Mouse (Mus musculus) embryonic facial prominence, embryonic 12.5 days (tissue): ENCODE data around the gene Bsph2. TPM values are rescaled to one million over a fixed set of nuclear protein-coding genes. Genes with fewer than 3 reads are reported as not detected.

Experiments used
- ATAC-seq: fragments of 200-750 bp; cut with Nextera tagmentation; 2 replicates; pipeline ENCODE4 v1.8.0; 2017; ENCODE audit not compliant: insufficient number of reproducible peaks, insufficient read depth, low FRiP score, low TSS enrichment
- H3K27ac ChIP-seq: fragments of 300-500 bp; sonication (generic); 2 replicates; pipeline ENCODE4 v1.5.1; 2016; ENCODE audit warnings: mild to moderate bottlenecking
- H3K27me3 ChIP-seq: fragments of 300-500 bp; sonication (generic); 2 replicates; pipeline ENCODE4 v1.6.1; 2016; ENCODE audit warnings: mild to moderate bottlenecking, moderate library complexity
- H3K36me3 ChIP-seq: fragments of 300-500 bp; sonication (generic); 2 replicates; pipeline ENCODE4 v1.6.1; 2016; ENCODE audit warnings: mild to moderate bottlenecking
- H3K4me1 ChIP-seq: fragments of 300-500 bp; sonication (generic); 2 replicates; pipeline ENCODE4 v1.6.1; 2016
- H3K4me2 ChIP-seq: fragments of 300-500 bp; sonication (generic); replicated peaks from 2 replicates; pipeline ENCODE4 v1.6.1; 2016; ENCODE audit warnings: mild to moderate bottlenecking, moderate library complexity
- H3K4me3 ChIP-seq: fragments of 300-500 bp; sonication (generic); 2 replicates; pipeline ENCODE4 v1.5.1; 2016; ENCODE audit warnings: mild to moderate bottlenecking
- H3K9ac ChIP-seq: fragments of 300-500 bp; sonication (generic); 2 replicates; pipeline ENCODE4 v1.6.1; 2016; ENCODE audit warnings: mild to moderate bottlenecking, moderate library complexity
- H3K9me3 ChIP-seq: fragments of 300-500 bp; sonication (generic); 2 replicates; pipeline ENCODE4 v1.6.1; 2016; ENCODE audit warnings: mild to moderate bottlenecking, moderate library complexity
- WGBS: fragments of 180-500 bp; shearing (Covaris S2); methylation state at CpG from one replicate; pipeline ENCODE4 v1.1.7; 2016; 5-methylcytosine and 5-hydroxymethylcytosine counted together
- polyA plus RNA-seq: library from polyadenylated mRNA; unstranded; fragments of >200 nt; fragmentation: Nextera tagmentation; extraction: Ambion mirVana; gene quantifications from 2 replicates; pipeline ENCODE4 v1.2.1, GENCODE M21; 2016

Gene Bsph2
- not detected in 2 replicates for polyA plus RNA-seq

DNA sequence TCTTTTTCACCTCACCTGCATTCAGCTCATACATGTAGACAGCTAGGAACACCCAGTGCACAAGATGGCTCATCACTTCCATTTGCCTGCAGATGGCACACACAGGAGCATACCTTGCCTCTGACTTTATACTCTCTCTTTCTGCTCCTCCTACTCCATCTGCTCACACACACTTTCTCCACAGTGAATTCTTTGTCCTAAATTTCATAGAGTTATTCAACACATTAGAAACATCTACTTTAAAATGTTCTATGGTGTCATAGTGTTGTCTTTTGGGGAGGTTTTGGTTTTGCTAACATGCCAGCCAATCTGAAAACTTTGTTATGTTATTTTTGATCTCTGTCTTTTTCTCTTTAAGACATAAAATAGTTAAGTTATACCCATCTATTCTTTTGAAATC lies at the start of gene Bsph2:
Gene Bsph2, minus strand, starts transcription at position 101 of the 400 bp plus-strand sequence.
- Histone ChIP-seq H3K9me3 (peaks cover 10% of the 10 kb centered on the region; the same call in 1 of the 2 replicates), H3K4me1 (no peaks in the 10 kb centered on the region), H3K4me2 (no peak within 1 kb of the TSS), H3K4me3 (no peak within 1 kb of the TSS), H3K27me3 (no peaks in the 10 kb centered on the region), H3K36me3 (no peaks in the 10 kb centered on the region), H3K27ac (no peak within 1 kb of the TSS), H3K9ac (no peak within 1 kb of the TSS)
- ATAC-seq, result no peak

GRCm38 (mm10) chr7:13511539-13511938 lies 59.3 kb downstream of the Bsph2 start:
- 63% methylated on average over 1 of the region's 1 CpGs for WGBS
- H3K9me3 ChIP-seq, result no peaks in the 10 kb centered on the region

More at GRCm38 (mm10) chr7:13511539-13511938, 59.3 kb downstream of the Bsph2 start:
- Histone ChIP-seq H3K36me3 (no peaks in the 10 kb centered on the region), H3K4me2 (no peak overlapping the region), H3K9ac (no peak overlapping the region), H3K4me1 (no peaks in the 10 kb centered on the region), H3K27me3 (no peaks in the 10 kb centered on the region), H3K4me3 (no peak overlapping the region), H3K27ac (no peak overlapping the region)
- no peak for ATAC-seq

Other genes starting within 250 kb of the Bsph2 start
- 1.0 and 1.3 TPM in 2 replicates for gene Pla2g4c, start 246.4 kb downstream of the Bsph2 start, polyA plus RNA-seq
- gene Cabp5, start 172.9 kb downstream of the Bsph2 start, polyA plus RNA-seq, result not detected in 2 replicates
- not detected in 2 replicates for gene Bsph1, start 120.2 kb downstream of the Bsph2 start, polyA plus RNA-seq
- not detected in 2 replicates for gene Sult2a5, start 52.9 kb upstream of the Bsph2 start, polyA plus RNA-seq
- gene Sult2a2, start 162.4 kb upstream of the Bsph2 start, polyA plus RNA-seq, result not detected in 2 replicates